Mouse (Mus musculus) adrenal gland (tissue): ENCODE measurements around the gene 9130023H24Rik.

Source experiments
- intact Hi-C: fragments of 180-260 bp; cut with DNase I; formaldehyde crosslinking; loops from one replicate; pipeline ENCODE4 v1.15.1; 2025
- long read RNA-seq, 2 experiments: library from polyadenylated mRNA; unstranded; transcript quantifications; one replicate each; pipeline ENCODE4 v2.0.0; 2020; ENCODE audit warnings: borderline replicate concordance in 1 of 2; ENCODE audit not compliant: insufficient replicate concordance in 1 of 2

The 9130023H24Rik gene
- long read RNA-seq, experiment 1, transcript 9130023H24Rik-201 (1 exons, 3,574 nt) = major isoform, 12 of 12 reads
- long read RNA-seq, experiment 1, partial matches to known transcripts = 0 of 12 reads
- long read RNA-seq, experiment 1, other reads (novel, unspliced or antisense) = 0 of 12 reads
- long read RNA-seq, experiment 2, transcript 9130023H24Rik-201 (1 exons, 3,574 nt) = major isoform, 8 of 8 reads
- long read RNA-seq, experiment 2, partial matches to known transcripts = 0 of 8 reads
- long read RNA-seq, experiment 2, other reads (novel, unspliced or antisense) = 0 of 8 reads

GRCm38 (mm10) chr7:128237927-128238778 is at the start of gene 9130023H24Rik:
Gene 9130023H24Rik, minus strand, starts transcription at chr7:128238031.
- intact Hi-C loops = no loop called here

- intact Hi-C loops = no loop called here
These were observed 47.2 kb upstream of the 9130023H24Rik start for GRCm38 (mm10) chr7:128285060-128285459.

- intact Hi-C loops = no loop called here
These were observed 46.2 kb upstream of the 9130023H24Rik start for GRCm38 (mm10) chr7:128284047-128284446.

GRCm38 (mm10) chr7:128282532-128283244 is 44.9 kb upstream of the 9130023H24Rik start:
- intact Hi-C loops = no loop called here

GRCm38 (mm10) chr7:128281765-128282164 is 43.9 kb upstream of the 9130023H24Rik start:
- intact Hi-C loops = no loop called here

- intact Hi-C loops = no loop called here
These were observed 41.9 kb upstream of the 9130023H24Rik start for GRCm38 (mm10) chr7:128279750-128280149.

- intact Hi-C loops = no loop called here
These were observed 38.2 kb upstream of the 9130023H24Rik start for GRCm38 (mm10) chr7:128276051-128276450.

- intact Hi-C loops = no loop called here
These were observed 33.7 kb upstream of the 9130023H24Rik start for GRCm38 (mm10) chr7:128271496-128271895.

GRCm38 (mm10) chr7:128270431-128270850 is 32.6 kb upstream of the 9130023H24Rik start:
- intact Hi-C loops = no loop called here

- intact Hi-C loops = no loop called here
These were observed 30.0 kb upstream of the 9130023H24Rik start for GRCm38 (mm10) chr7:128267813-128268212.

- intact Hi-C loops = no loop called here
These were observed 29.6 kb upstream of the 9130023H24Rik start for GRCm38 (mm10) chr7:128267391-128267790.

GRCm38 (mm10) chr7:128266056-128266455 is 28.2 kb upstream of the 9130023H24Rik start:
- intact Hi-C loops = no loop called here

- intact Hi-C loops = no loop called here
These were observed 27.6 kb upstream of the 9130023H24Rik start, which contains the start of gene Slc5a2 for GRCm38 (mm10) chr7:128265411-128265810. Gene Slc5a2, plus strand, starts transcription at chr7:128265657.

- intact Hi-C loops = no loop called here
These were observed 19.0 kb upstream of the 9130023H24Rik start for GRCm38 (mm10) chr7:128256783-128257334.

- intact Hi-C loops = no loop called here
These were observed 17.9 kb upstream of the 9130023H24Rik start for GRCm38 (mm10) chr7:128255757-128256156.

- intact Hi-C loops = no loop called here
These were observed 17.1 kb upstream of the 9130023H24Rik start for GRCm38 (mm10) chr7:128254978-128255377.

GRCm38 (mm10) chr7:128252609-128253008 is 14.8 kb upstream of the 9130023H24Rik start:
- intact Hi-C loops = no loop called here

GRCm38 (mm10) chr7:128251946-128252345 is 14.1 kb upstream of the 9130023H24Rik start:
- intact Hi-C loops = no loop called here

- intact Hi-C loops = loop anchor here (5.0 kb wide), 1 partner anchor 42 kb away; no protein-coding TSS in a partner anchor
These were observed 12.2 kb upstream of the 9130023H24Rik start for GRCm38 (mm10) chr7:128249998-128250397.

GRCm38 (mm10) chr7:128248081-128249042 is 10.5 kb upstream of the 9130023H24Rik start:
- intact Hi-C loops = loop anchor here (5.0 kb wide), 1 partner anchor 44 kb away; no protein-coding TSS in a partner anchor
